Mouse (Mus musculus) erythroblast, embryonic 14.5 days (primary cell): ENCODE measurements around the gene Acsbg1.

Experiments used
- GATA1 ChIP-seq: IDR thresholded peaks from 2 replicates; pipeline ENCODE4 v1.6.1; 2012; ENCODE audit warnings: low read length, inconsistent platforms, mixed read lengths
- TAL1 ChIP-seq: IDR thresholded peaks from 3 replicates; pipeline ENCODE4 v1.6.1; 2012; ENCODE audit warnings: low read length, inconsistent platforms, mixed read lengths

DNA sequence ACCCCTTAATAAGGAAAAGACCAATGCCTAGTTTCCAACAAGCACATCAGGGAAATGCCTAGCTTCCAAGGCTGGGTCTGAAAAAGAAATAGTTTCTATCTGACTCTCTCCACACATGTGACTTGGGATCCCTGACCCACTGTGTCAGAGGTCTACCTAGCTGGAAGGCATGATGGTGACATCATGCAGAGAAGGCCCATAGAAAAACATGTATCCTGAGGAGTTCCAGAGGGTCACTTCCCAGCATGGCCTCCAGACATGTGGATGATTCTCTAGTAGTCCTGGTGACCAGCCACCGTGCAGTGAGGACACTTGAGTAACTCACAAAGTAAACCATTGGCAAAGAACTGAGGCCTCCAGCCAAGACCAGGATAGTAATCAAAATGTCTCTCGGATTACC is 5.8 kb downstream of the Acsbg1 start:
- TF ChIP-seq TAL1, result no peak
- no peak for TF ChIP-seq GATA1
